Mouse (Mus musculus): ENCODE measurements at regions not wholly inside any gene's neighbourhood (a gene's known extent, or its start where the extent isn't known, plus 50 kb on each side); places are given as distances from the start of the nearest gene placed in this dataset.

- no peak for TF ChIP-seq CTCF (IDR thresholded peaks at IDR 0.05; ENCODE audit: control insufficient read depth, insufficient read depth, insufficient replicate concordance, low read depth, low read length)
- no peak for TF ChIP-seq POLR2A (IDR thresholded peaks at IDR 0.05; ENCODE audit: control insufficient read depth, low read depth, low read length)
Observed at GRCm38 (mm10) chr1:184310185-184310815, 276.2 kb upstream of the 1700056E22Rik start.
